Mouse (Mus musculus) effector memory CD4-positive, alpha-beta T cell, adult 5 months (primary cell): Measurements from ENCODE around the gene Mrps27. TPM values are rescaled to one million over a fixed set of nuclear protein-coding genes. Genes with fewer than 3 reads are reported as not detected.

Experiments
- polyA plus RNA-seq: library from polyadenylated mRNA; unstranded; fragments of 100-300 nt; shearing (Covaris generic); gene quantifications from one replicate; pipeline ENCODE4 v1.2.1, GENCODE M21; 2017

Mrps27 gene
- polyA plus RNA-seq = 14.0 TPM

DNA sequence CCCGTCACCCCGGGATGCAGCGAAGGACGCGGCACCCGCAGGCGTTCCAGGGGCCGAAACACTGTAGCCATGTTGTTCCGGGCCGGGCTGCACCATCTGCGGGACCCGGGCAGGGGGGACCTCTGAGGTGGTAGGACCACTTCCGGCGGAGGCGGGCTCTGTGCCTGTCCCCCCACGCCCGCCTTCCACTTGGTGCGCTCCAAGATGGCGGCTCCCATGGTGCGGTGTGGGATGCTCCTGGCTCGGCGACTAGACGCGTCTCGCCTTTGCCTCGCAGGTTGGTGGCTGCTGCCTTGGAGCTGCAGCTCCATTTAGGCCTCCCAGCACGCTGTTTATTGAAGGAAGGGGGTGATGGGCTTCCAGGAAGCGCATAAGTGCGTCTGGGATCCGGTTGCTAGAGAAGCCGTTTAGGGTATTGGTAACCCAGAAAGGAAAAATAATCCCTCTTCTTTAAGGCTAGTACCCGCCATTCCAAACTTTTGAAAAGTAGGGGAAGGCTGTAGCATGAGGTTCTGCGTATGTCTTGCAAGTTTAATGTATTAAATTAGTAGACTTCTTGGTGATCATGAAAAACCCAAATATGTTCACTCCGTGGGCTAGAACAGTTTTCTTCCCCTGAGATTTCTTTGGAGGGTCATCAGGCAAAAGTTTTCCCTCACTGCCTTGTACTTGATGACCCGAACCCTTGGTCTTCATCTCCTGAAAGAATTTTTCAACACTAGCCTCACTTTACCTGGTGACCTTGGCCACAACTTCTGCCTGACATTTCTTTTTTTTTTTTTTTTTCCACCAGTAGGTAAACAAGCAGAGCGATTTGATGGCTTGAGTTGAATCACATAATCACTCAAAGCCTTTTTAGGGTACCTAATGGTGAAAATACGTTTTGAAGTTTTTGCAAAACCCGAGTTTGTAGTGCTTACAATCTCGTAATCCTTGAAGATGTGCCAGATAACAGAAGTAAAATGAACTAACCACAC is at the start of gene Mrps27, which contains the start of gene Ptcd2:
Gene Mrps27, plus strand, starts transcription at position 188 of the 977 bp plus-strand sequence.
Gene Ptcd2, minus strand, starts transcription at position 107 of the 977 bp plus-strand sequence.

Other genes starting within 250 kb of the Mrps27 start
- not detected for gene Zfp366, start 160.0 kb upstream of the Mrps27 start, polyA plus RNA-seq
- gene Ptcd2, start 81 bp upstream of the Mrps27 start, polyA plus RNA-seq = 27.3 TPM
- gene Map1b, start 171.8 kb downstream of the Mrps27 start, polyA plus RNA-seq = 1.5 TPM